Mouse (Mus musculus): ENCODE measurements around the gene Ccnt1.
"Not testable (repeated sequence)": the region's sequence is repeated elsewhere in the genome, so short reads cannot be mapped to it uniquely, and the experiment has no call there.

Gene Ccnt1

DNA sequence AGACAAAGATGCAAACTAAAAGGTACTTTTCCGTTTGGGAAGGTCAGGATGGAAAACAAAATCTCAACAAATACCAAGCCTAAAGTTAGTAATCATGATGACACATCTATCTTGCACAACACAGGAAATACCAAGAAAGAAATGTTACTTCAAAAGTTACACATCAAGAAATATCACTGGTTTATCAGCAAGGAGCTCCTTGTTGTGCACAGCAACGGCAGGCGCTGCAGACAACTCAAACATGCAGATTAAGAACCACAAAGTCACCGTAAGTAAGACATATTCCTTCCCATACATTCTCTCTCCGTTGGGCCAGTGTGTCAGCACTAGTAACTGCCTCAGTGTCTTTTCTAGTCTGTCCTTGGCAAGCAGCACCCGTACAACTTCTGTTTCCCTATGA is 29.7 kb downstream of the Ccnt1 start:
- no peak for DNase-seq

DNA sequence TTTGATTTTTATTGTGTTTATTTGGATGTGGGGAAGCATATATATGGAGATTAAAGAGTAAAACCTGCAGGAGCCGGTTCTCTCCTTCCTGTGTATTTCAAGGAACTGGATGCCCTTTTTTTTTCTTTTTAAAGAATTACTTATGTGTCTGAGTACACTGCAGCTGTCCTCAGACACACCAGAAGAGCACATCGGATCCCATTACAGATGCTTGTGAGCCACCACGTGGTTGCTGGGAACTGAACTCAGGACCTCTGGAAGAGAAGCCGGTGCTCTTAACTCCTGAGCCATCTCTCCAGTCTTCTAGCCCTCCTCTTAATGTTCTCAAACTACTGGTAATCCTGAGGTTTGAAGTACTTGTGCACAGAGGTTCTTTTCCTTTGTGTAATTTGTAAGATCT is 32.8 kb downstream of the Ccnt1 start:
- DNase-seq = no peak

DNA sequence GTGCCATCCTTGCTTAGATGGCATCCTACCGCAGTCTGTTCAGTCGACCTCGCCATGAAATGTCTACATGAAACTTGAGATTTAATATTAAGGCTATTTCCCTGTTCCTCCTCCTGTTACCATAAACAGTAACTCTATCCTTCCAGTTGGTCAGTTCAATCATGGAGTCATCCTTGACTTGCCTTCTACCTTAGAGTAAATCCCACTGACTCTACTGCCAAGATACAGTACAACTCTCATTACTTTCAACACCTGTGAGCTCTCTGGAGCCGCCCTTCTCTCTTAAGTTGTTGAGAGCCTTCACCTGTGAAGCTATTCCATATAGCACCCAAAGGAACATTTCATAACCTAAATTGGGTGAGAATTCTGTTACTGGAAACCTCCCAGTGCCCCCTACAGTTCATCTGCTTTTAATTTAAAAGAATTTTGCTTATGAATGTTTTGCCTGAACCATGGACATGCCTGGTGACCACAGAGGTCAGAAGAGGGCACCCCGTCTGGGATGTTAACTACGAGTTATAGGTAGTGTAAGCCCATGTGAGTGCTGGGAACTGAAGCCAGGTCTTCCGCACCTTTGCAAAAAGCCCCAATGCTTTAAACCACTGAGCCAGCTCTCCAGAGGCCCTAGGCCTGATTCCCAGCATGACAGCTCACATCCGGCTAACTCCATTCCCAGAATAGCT is 33.8 kb downstream of the Ccnt1 start:
- no peak for DNase-seq

GRCm38 (mm10) chr15:98535921-98536320 is 34.8 kb downstream of the Ccnt1 start:
- no peak for DNase-seq

- peak; percentile 99 for DNase-seq
These were observed 36.7 kb downstream of the Ccnt1 start, which contains the start of gene Kansl2 for GRCm38 (mm10) chr15:98533881-98534627. Gene Kansl2 (minus strand): TSS chr15:98534264.

- DNase-seq = no peak
These were observed 37.6 kb downstream of the Ccnt1 start for GRCm38 (mm10) chr15:98533035-98533531.

GRCm38 (mm10) chr15:98532281-98532680 is 38.4 kb downstream of the Ccnt1 start:
- DNase-seq = no peak

DNA sequence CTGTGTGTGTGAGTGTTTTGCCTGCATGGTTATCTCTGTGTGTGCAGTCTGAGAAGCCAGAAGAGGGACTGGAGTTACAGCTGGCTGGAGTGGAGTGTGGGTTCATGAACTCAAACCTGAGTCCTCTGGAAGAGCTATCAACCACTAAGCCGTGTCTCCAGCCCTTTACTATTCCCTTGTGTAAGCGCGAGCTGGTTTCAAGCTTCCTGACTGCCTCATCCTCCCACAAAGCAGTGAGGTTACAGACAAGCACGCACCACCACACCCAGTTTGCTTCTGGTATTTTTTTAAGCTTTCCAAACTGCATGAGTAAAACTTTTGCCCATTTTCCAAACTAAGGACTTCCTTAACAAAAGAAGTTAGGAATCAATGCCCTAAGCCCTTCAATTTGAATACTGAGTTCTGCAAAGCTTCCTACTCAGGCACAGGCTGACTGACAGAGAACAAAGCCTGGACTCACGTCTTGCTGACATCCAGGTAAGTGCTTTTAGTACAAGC is 42.6 kb downstream of the Ccnt1 start:
- no peak for DNase-seq

- DNase-seq = no peak
These were observed 43.5 kb downstream of the Ccnt1 start for GRCm38 (mm10) chr15:98527056-98527771.

- DNase-seq = no peak
These were observed 44.7 kb downstream of the Ccnt1 start for GRCm38 (mm10) chr15:98526057-98526456.

DNA sequence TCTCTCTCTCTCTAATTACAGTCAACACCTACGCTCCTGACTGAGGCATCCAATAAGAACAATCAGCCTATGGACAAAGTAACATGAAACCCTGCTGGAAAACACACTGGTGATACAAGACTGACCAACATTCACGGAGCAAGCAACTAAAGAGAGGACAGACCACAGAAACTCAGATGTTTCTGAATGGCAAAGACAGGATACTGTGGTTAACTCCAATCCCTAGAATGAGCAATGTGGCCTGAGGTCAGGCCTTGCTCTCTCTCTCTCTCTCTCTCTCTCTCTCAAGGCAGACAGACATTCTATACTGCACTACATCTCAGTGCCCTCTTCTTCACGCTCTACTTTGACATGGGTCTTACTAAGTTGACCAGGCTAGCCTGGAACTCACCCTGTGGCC is 49.5 kb downstream of the Ccnt1 start:
- DNase-seq = no peak

- no peak for DNase-seq
These were observed 53.1 kb downstream of the Ccnt1 start for GRCm38 (mm10) chr15:98517380-98518355.

DNA sequence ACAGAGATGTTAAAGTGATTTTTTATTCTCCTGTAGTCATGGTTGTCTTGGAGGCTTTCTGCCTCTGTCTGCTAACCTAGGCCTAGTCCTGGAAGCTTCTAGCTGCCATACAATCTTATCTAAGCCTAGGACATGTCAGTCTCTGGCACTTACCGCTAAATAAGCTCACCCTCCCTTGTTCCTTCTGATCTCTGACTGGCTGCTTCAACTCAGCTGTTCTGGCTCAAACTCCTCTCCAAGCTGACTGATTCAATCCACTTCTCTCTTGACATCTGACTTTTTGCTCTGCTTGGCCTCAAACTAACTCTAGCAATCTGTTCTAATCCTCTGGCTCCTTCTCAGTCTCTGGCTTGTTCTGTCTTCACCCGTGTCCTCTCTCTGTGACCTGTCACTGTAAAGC is 55.9 kb downstream of the Ccnt1 start:
- DNase-seq = not testable (repeated sequence)

GRCm38 (mm10) chr15:98514146-98514545 is 56.6 kb downstream of the Ccnt1 start:
- DNase-seq = no peak

GRCm38 (mm10) chr15:98513676-98514075 is 57.0 kb downstream of the Ccnt1 start:
- DNase-seq = not testable (repeated sequence)

DNA sequence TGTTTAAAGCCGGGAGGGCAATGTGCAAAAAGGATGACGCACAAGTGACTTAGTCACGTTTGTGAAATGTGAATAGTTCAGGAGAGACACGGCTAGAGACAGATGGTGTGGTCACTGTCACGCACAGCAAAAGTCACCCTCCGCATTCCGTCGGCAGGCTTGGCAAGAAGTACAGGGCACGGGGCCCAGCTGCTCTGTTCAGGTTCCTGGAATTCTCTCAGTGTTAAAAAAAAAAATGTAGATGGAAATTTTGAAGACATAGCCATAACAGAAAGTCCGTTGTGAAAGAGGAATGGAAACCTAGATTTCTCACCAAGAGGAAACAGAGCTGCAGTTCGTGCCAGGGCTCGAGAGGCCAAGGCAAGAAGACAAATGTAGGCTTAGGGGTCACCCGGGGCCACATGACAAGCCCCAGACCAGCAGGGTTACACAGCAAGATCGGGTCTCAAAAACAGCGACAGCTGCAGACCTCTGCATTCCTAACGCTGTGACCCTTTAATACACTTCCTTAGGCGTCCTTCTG is 57.9 kb downstream of the Ccnt1 start:
- DNase-seq = no peak

- DNase-seq = no peak
These were observed 58.5 kb downstream of the Ccnt1 start for GRCm38 (mm10) chr15:98512232-98512631.

DNA sequence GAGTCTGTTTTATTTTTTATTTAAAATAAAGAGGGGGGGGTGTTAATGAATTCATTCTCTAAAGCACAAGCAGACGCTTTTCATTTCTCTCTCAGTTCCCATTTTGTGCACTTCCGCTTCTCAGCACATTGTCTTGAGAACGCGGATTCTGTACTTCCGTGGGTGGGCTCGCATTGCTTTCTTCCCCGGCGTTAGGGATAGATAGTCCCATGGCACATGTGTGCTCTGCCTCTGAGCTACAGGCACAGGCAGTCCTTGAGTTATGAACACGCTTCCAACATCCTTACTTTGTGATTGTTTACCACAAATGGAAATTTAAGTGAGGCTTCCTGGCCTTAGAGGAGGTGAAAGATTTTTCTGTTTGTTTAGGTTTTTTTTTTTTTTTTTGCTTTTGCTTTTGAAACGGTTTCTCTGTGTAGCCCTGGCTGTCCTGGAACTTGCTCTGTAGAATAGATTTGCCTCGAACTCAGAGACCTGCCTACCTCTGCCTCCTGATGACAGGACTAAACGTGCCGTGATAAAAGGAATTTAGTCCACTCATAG is 59.3 kb downstream of the Ccnt1 start:
- no peak for DNase-seq

GRCm38 (mm10) chr15:98510438-98511385 is 60.0 kb downstream of the Ccnt1 start:
- DNase-seq = peak; percentile 64

DNA sequence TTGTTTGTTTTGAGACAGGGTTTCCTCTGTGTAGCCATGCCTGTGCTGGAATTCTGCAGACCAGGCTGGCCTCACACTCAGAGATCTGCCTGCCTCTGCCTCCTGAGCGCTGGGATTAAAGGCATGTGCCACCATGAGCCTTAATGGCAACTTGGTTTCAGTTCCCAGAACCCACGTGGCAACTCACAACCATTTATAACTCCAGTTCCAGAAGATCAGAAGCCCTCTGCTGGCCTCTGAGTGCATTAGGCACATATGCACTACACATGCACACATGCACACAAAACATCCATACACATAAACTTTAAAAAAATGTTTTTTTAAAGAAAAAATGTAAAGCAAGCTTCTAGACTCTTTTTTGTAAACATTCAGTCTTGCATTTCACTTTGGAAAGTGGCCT is 61.3 kb downstream of the Ccnt1 start:
- DNase-seq = no peak

All from layer of hippocampus, adult 9-11 months (tissue).